Mouse (Mus musculus): ENCODE data around the gene N4bp1.

DNA sequence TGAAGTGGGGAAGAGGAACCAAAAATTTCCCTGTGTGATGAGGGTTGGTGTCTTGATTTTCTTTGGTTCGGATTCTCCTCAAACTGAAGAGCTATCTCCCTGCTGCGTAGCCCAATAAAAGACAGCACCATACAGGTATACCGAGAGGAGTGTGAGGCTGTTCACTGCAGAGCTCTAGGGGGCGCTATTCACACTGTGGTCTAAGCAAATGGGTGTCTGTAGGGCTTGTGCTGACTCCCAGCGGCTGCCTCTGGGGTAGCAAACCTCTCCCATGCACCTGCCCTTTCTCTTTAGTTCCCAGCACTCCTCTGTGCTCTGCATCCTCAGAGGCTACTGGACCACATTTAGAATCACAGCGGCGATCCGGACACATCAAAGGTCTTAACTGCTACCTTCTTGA, 41.2 kb upstream of the N4bp1 start:
- no peak for TF ChIP-seq CTCF (IDR thresholded peaks at IDR 0.05; ENCODE audit: borderline replicate concordance, insufficient read depth, low read length)
- no peak for TF ChIP-seq POLR2A (IDR thresholded peaks at IDR 0.05; ENCODE audit: low read depth, low read length)
